Mouse (Mus musculus) hindbrain, postnatal 0 days (tissue): ENCODE measurements around the gene Lamtor5. TPM values are rescaled to one million over a fixed set of nuclear protein-coding genes. Genes with fewer than 3 reads are reported as not detected.
A peak's percentile ranks its signal among the peaks of the same experiment; 100 is the strongest.

Experiments
- ATAC-seq: fragments of 200-750 bp; cut with Nextera tagmentation; 2 replicates; pipeline ENCODE4 v1.8.0; 2017; ENCODE audit warnings: mild to moderate bottlenecking, moderate TSS enrichment, moderate library complexity
- DNase-seq: peaks from one replicate; pipeline ENCODE4 v3.0.0-alpha.2; 2015; ENCODE audit warnings: low spot score
- H3K27ac ChIP-seq: fragments of 300-500 bp; sonication (generic); 2 replicates; pipeline ENCODE4 v1.5.1; 2014; ENCODE audit warnings: mild to moderate bottlenecking
- H3K27me3 ChIP-seq: fragments of 300-500 bp; sonication (generic); 2 replicates; pipeline ENCODE4 v1.6.1; 2014; ENCODE audit warnings: low read length, mixed read lengths; ENCODE audit not compliant: insufficient read depth
- H3K36me3 ChIP-seq: fragments of 300-500 bp; sonication (generic); 2 replicates; pipeline ENCODE4 v1.6.1; 2014; ENCODE audit warnings: low read length, mixed read lengths; ENCODE audit not compliant: insufficient read depth
- H3K4me1 ChIP-seq: fragments of 300-500 bp; sonication (generic); 2 replicates; pipeline ENCODE4 v1.6.1; 2014; ENCODE audit warnings: antibody characterized with exemption, low read length, mixed read lengths; ENCODE audit not compliant: insufficient read depth
- H3K4me2 ChIP-seq: fragments of 300-500 bp; sonication (generic); 2 replicates; pipeline ENCODE4 v1.6.1; 2014; ENCODE audit warnings: low read depth, mild to moderate bottlenecking, low read length, moderate library complexity, mixed read lengths
- H3K4me3 ChIP-seq: fragments of 300-500 bp; sonication (generic); 2 replicates; pipeline ENCODE4 v1.5.1; 2014; ENCODE audit warnings: low read length
- H3K9ac ChIP-seq: fragments of 300-500 bp; sonication (generic); replicated peaks from 2 replicates; pipeline ENCODE4 v1.6.1; 2014; ENCODE audit warnings: mild to moderate bottlenecking, low read length, moderate library complexity, mixed read lengths
- H3K9me3 ChIP-seq: fragments of 300-500 bp; sonication (generic); 2 replicates; pipeline ENCODE4 v1.6.1; 2016; ENCODE audit warnings: low read length, mixed read lengths
- CTCF ChIP-seq: IDR thresholded peaks from 2 replicates; pipeline ENCODE4 v1.5.1; 2016; ENCODE audit warnings: antibody characterized with exemption, control low read depth, low read depth
- WGBS: fragments of 180-500 bp; shearing (Covaris S2); extraction: QIAGEN DNeasy Blood & Tissue Kit; methylation state at CpG from one replicate; pipeline ENCODE4 v1.1.7; 2014; 5-methylcytosine and 5-hydroxymethylcytosine counted together
- polyA plus RNA-seq: library from polyadenylated mRNA; unstranded; fragments of >200 nt; fragmentation: Nextera tagmentation; extraction: Ambion mirVana; gene quantifications from 2 replicates; pipeline ENCODE4 v1.2.1, GENCODE M21; 2015
- total RNA-seq: library from RNA; depleted of rRNA; stranded (reverse); fragments of >200 nt; gene quantifications from 2 replicates; pipeline ENCODE4 v1.2.3, GENCODE M21; 2014; rRNA removed

Lamtor5 gene
- total and polyA plus RNA-seq, 2 experiments from 2014 or later = 93.7 to 167 TPM

DNA sequence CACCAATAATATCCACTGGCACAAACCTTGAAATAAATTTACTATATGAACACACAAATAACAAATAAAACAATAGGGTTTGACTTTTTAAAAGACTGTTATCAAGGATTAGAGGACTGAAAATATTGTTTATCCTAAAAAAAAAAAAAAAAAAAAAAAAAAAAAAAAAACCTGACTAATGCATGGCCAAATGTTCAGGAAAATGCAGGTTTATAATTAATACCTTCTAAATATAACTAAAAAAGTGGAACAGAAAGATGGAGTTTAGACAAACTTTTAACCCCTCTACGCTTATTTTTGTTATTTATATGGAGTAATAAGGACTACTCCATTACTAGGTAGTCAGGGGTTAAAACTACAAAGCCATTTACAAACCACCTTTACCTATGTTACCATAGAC lies 47.8 kb downstream of the Lamtor5 start:
- TF ChIP-seq CTCF = no peak
- H3K36me3 ChIP-seq = peaks cover 14% of the 10 kb centered on the region; the same call in 1 of the 2 replicates
- no peaks in the 10 kb centered on the region for H3K9me3 ChIP-seq
- H3K9ac ChIP-seq = no peak overlapping the region
- no peak for ATAC-seq
- WGBS = 98% methylated on average over 1 of the region's 1 CpGs
- peaks cover 13% of the 10 kb centered on the region; the same call in 1 of the 2 replicates for H3K4me1 ChIP-seq
- DNase-seq = no peak
- H3K27ac ChIP-seq = no peak overlapping the region
- H3K4me2 ChIP-seq = no peak overlapping the region
- no peak overlapping the region for H3K4me3 ChIP-seq
- no peaks in the 10 kb centered on the region for H3K27me3 ChIP-seq

DNA sequence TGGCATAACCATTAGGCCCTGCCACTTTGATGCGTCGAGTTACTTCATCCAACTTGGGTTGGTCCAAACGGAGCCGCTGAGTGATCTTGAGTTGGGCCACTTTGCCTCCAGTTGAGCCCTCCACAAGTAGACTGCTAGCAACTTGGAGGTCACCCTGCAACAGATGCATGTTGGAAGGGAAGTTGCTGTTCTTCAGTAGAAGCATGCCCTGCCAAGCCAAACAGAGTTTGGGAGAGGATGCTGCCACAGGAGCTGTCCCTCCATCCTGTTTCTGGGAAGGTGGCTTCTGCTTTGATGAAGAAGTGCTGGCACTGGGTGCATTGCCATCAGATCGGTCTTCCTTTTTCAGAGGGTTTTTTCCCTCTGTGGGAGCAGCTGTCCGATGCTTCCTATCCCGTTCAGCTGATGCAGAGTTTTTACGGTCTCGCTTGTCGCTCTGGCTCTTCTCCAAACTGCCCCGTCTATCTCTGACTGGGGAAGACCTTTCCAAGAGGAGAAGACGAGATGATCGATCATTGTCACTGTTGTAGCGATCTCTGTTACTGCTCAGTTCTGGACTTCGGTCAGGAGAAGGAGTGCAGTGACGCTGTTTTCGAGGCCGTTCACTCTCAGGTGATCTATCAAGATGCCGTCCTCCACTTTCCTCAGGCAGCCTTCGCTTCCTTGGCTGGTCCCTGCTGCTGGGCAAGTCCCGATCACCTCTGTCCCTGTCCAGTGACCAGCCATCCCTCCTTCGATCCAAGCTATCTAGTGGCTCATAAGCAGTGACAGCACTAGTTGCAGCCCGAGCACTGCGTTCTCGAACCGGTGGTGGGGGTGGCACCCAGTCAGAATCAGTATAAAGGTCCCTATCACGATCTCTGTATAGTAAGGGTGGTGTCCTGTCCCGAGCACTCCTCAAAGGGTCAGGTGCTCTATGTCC lies 52.1 kb downstream of the Lamtor5 start:
- no peak for DNase-seq
- Histone ChIP-seq H3K27me3 (no peaks in the 10 kb centered on the region), H3K36me3 (peaks cover 9% of the 10 kb centered on the region; the same call in 1 of the 2 replicates), H3K9ac (no peak overlapping the region; the same call in 1 of the 2 replicates), H3K27ac (no peak overlapping the region), H3K4me2 (peak overlapping the region; percentile 85), H3K4me1 (peaks cover 23% of the 10 kb centered on the region; the same call in 1 of the 2 replicates), H3K4me3 (peak overlapping the region; percentile 7; the same call in 1 of the 2 replicates), H3K9me3 (no peaks in the 10 kb centered on the region)
- TF ChIP-seq CTCF = no peak
- ATAC-seq = no peak
- WGBS = 66% methylated on average over 28 of the region's 28 CpGs

DNA sequence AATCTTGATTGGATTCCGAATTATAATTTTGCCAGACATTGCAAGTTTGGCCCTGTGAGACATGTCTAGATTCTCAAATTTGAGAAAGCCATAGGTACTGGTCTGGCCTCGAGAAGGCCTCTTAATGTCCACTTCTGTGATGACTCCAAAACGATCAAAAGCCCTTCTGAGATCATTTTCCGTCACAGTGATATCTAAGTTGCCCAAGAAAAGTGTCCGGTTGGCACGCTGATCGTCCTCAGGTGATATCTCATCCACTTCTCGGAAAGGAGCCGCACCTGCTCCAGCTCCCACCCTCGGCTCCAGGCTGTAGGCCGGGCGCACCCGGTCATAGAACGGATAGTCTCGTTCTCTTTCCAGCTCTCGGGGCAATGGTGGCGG lies 53.1 kb downstream of the Lamtor5 start:
- WGBS = 21% methylated on average over 17 of the region's 17 CpGs
- H3K36me3 ChIP-seq = peaks cover 9% of the 10 kb centered on the region; the same call in 1 of the 2 replicates
- H3K27ac ChIP-seq = 0 out of 2 replicates have a peak overlapping the region, but pooled peaks have one; percentile 93
- H3K9ac ChIP-seq = peak overlapping the region; percentile 85
- DNase-seq (no peak), ATAC-seq (no peak)
- peaks cover 23% of the 10 kb centered on the region; the same call in 1 of the 2 replicates for H3K4me1 ChIP-seq
- peak overlapping the region; percentile 85 for H3K4me2 ChIP-seq
- no peak for TF ChIP-seq CTCF
- peak overlapping the region; percentile 88 for H3K4me3 ChIP-seq
- H3K9me3 ChIP-seq = no peaks in the 10 kb centered on the region
- no peaks in the 10 kb centered on the region for H3K27me3 ChIP-seq

DNA sequence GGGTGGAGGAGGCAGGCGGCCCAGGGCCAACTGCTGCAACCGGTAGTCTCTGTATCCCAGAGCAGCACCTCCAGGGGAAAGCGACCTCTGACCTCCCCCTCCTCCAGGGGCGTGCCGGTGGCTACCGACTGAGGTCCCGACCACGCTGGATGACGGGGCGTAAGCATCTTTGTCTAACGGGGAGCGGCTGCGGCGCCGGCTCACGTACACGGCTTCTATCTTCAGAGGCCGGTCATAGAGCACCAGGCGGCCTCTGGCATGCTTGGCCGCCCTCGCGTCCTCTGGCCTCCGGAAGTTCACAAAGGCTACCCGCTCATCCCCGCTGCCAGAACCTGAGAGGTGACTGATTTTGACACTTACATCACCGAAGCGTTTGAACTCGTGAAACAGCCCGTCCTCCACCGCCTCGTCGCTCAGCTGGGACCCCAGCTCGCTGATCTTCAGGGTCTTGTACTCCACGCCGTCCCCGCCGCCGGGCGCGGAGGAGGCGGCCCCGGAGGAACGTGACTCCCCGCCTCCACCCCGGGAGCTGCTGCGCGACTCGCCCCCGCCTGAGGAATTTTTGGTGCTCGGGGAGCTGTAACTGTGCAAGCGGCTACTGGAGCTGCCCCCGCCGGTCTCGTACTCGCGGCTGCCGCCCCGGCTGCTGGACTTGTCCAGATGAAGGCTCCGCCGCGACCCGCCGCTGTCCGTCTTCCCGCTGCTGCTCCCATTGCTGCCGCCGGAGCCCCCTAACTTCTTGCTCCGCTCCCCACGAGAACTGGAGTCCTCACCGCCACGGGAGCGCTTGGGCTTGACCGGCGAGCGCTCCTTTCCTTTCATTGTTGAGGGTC lies 53.7 kb downstream of the Lamtor5 start:
- peak overlapping the region; percentile 93 for H3K27ac ChIP-seq
- H3K9ac ChIP-seq = peak overlapping the region; percentile 85
- no peak for TF ChIP-seq CTCF
- 0% methylated on average over 75 of the region's 75 CpGs for WGBS
- H3K27me3 ChIP-seq = no peaks in the 10 kb centered on the region
- no peaks in the 10 kb centered on the region for H3K9me3 ChIP-seq
- H3K4me1 ChIP-seq = peaks cover 23% of the 10 kb centered on the region; the same call in 1 of the 2 replicates
- peaks cover 9% of the 10 kb centered on the region; the same call in 1 of the 2 replicates for H3K36me3 ChIP-seq
- peak overlapping the region; percentile 88 for H3K4me3 ChIP-seq
- DNase-seq (peak; percentile 57), ATAC-seq (peak; percentile 0; the same call in 1 of the 2 replicates)
- peak overlapping the region; percentile 85 for H3K4me2 ChIP-seq

DNA sequence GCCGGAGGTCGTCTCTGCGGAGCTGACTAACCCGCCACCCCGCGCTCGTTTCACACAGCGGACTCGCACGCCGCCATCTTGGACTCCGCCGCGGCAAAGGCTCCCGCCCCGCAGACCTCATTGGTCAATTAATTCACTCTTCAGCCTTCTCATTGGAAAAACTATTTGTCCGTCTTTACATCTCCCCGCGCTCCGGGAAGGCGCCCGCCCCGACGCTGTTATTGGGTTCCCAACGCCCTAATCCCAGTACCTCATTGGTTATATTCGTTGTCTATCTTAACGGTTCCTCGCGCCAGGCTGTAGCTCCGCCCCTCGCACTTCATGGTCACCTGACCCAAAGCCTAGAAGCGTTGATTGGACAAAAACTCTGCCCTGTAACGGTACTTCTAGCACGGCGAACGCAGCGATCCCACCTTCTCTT lies 54.3 kb downstream of the Lamtor5 start:
- no peak for TF ChIP-seq CTCF
- peak; percentile 100 for DNase-seq
- ATAC-seq = peak; percentile 97
- Histone ChIP-seq H3K36me3 (peaks cover 9% of the 10 kb centered on the region; the same call in 1 of the 2 replicates), H3K9me3 (no peaks in the 10 kb centered on the region), H3K27me3 (no peaks in the 10 kb centered on the region), H3K4me2 (peak overlapping the region; percentile 86), H3K4me1 (peaks cover 23% of the 10 kb centered on the region; the same call in 1 of the 2 replicates), H3K9ac (peak overlapping the region; percentile 85), H3K4me3 (peak overlapping the region; percentile 88), H3K27ac (peak overlapping the region; percentile 94)
- WGBS = under 1% methylated on average over 37 of the region's 37 CpGs

Other genes starting within 250 kb of the Lamtor5 start
- 52.0 and 53.9 TPM in 2 replicates for gene Kcna3, start 242.7 kb upstream of the Lamtor5 start, total RNA-seq
- 9.2 and 11.3 TPM in 2 replicates for gene Kcna3, start 242.7 kb upstream of the Lamtor5 start, polyA plus RNA-seq
- 15.5 and 17.2 TPM in 2 replicates for gene Kcna2, start 177.7 kb upstream of the Lamtor5 start, total RNA-seq
- 1.8 and 2.1 TPM in 2 replicates for gene Kcna2, start 177.7 kb upstream of the Lamtor5 start, polyA plus RNA-seq
- not detected in 2 replicates for gene Kcna10, start 95.8 kb upstream of the Lamtor5 start, total RNA-seq
- 0.09 TPM in 1 of 2 replicates, not detected in the other for gene Kcna10, start 95.8 kb upstream of the Lamtor5 start, polyA plus RNA-seq
- gene Cym, start 57.1 kb upstream of the Lamtor5 start, total RNA-seq = 0.63 TPM in 1 of 2 replicates, not detected in the other
- not detected in 2 replicates for gene Cym, start 57.1 kb upstream of the Lamtor5 start, polyA plus RNA-seq
- not detected in 2 replicates for gene A630076J17Rik, start 48.2 kb upstream of the Lamtor5 start, total RNA-seq
- gene A630076J17Rik, start 48.2 kb upstream of the Lamtor5 start, polyA plus RNA-seq = not detected in 2 replicates
- gene Prok1, start 39.2 kb upstream of the Lamtor5 start, total RNA-seq = 0.18 and 0.26 TPM in 2 replicates
- 0.19 TPM in 1 of 2 replicates, not detected in the other for gene Prok1, start 39.2 kb upstream of the Lamtor5 start, polyA plus RNA-seq
- gene Slc16a4, start 12.4 kb downstream of the Lamtor5 start, total RNA-seq = 2.4 and 2.9 TPM in 2 replicates
- gene Slc16a4, start 12.4 kb downstream of the Lamtor5 start, polyA plus RNA-seq = 2.3 and 2.8 TPM in 2 replicates
- 20.0 and 20.9 TPM in 2 replicates for gene Rbm15, start 54.8 kb downstream of the Lamtor5 start, total RNA-seq
- gene Rbm15, start 54.8 kb downstream of the Lamtor5 start, polyA plus RNA-seq = 6.3 TPM in 2 replicates
- gene Kcnc4, start 180.7 kb downstream of the Lamtor5 start, total RNA-seq = 42.6 and 44.3 TPM in 2 replicates
- gene Kcnc4, start 180.7 kb downstream of the Lamtor5 start, polyA plus RNA-seq = 13.3 and 16.6 TPM in 2 replicates
- gene Slc6a17, start 239.2 kb downstream of the Lamtor5 start, total RNA-seq = 66.3 and 71.8 TPM in 2 replicates
- 18.9 and 20.6 TPM in 2 replicates for gene Slc6a17, start 239.2 kb downstream of the Lamtor5 start, polyA plus RNA-seq